In genomic region chr7:35396542-35397168, GRCm38 (mm10) we compare ENCODE assay signal across 8 mouse cellular contexts. TPM values are rescaled to one million over a fixed set of nuclear protein-coding genes. Genes with fewer than 3 reads are reported as not detected.
DNase-seq lines count a peak whose midpoint lies in the region; ATAC-seq and TF ChIP-seq lines count a peak whose summit lies in the region.

Gene Faap24, minus strand, starts transcription at chr7:35396836.
Gene Cep89, plus strand, starts transcription at chr7:35397035.

- under 1% methylated on average over 28 of the region's 28 CpGs for WGBS in forebrain, embryonic 12.5 days
- under 1% methylated on average over 28 of the region's 28 CpGs for WGBS in heart, postnatal 0 days
- WGBS in liver, embryonic 16.5 days (ENCODE audit: insufficient replicate concordance) = under 1% methylated on average over 28 of the region's 28 CpGs
- under 1% methylated on average over 28 of the region's 28 CpGs for WGBS in neural tube, embryonic 13.5 days

- peak; percentile 67; the same call in 1 of the 2 replicates for TF ChIP-seq EP300 in heart, postnatal 0 days (IDR thresholded peaks at IDR 0.05; ENCODE audit: low read depth)

- TF ChIP-seq CTCF in E14TG2a.4 (conservative IDR thresholded peaks at IDR 0.05; ENCODE audit: low read length) = no peak
- no peak for TF ChIP-seq CTCF in heart, postnatal 0 days (IDR thresholded peaks at IDR 0.05; ENCODE audit: low read depth)
- no peak for TF ChIP-seq CTCF in testis, adult 2 months (IDR thresholded peaks at IDR 0.05; ENCODE audit: control insufficient read depth, insufficient read depth, insufficient replicate concordance, low read depth, low read length)

- peaks cover 63% of the 10 kb centered on the region for H3K36me3 ChIP-seq in E14TG2a.4 (ENCODE audit: insufficient read depth, low read length)
- H3K36me3 ChIP-seq in forebrain, embryonic 12.5 days (replicated peaks) = peaks cover 48% of the 10 kb centered on the region
- peaks cover 27% of the 10 kb centered on the region for H3K36me3 ChIP-seq in heart, postnatal 0 days (replicated peaks; ENCODE audit: control insufficient read depth, insufficient read depth, low read length)
- peaks cover 17% of the 10 kb centered on the region for H3K36me3 ChIP-seq in liver, embryonic 16.5 days (ENCODE audit: control insufficient read depth, insufficient read depth)
- H3K36me3 ChIP-seq in neural tube, embryonic 13.5 days = peaks cover 52% of the 10 kb centered on the region
- peaks cover 3% of the 10 kb centered on the region for H3K36me3 ChIP-seq in testis, adult 2 months (ENCODE audit: control insufficient read depth, insufficient read depth, low read length)

- peak; percentile 97 for DNase-seq in c-Kit-positive CD71-positive TER-119-positive erythroid progenitor cells, embryonic 14.5 days (ENCODE audit: low spot score)
- DNase-seq in heart, postnatal 0 days (ENCODE audit: low spot score) = peak; percentile 98
- peak; percentile 88 to 91 for DNase-seq in kidney, postnatal 4 days

- H3K9me3 ChIP-seq in E14TG2a.4 (ENCODE audit: low read length) = no peaks in the 10 kb centered on the region
- no peaks in the 10 kb centered on the region for H3K9me3 ChIP-seq in forebrain, embryonic 12.5 days
- H3K9me3 ChIP-seq in heart, postnatal 0 days (replicated peaks; ENCODE audit: control insufficient read depth, low read length) = no peaks in the 10 kb centered on the region
- H3K9me3 ChIP-seq in liver, embryonic 16.5 days (replicated peaks; ENCODE audit: control insufficient read depth, low read length) = no peaks in the 10 kb centered on the region
- H3K9me3 ChIP-seq in neural tube, embryonic 13.5 days = no peaks in the 10 kb centered on the region

- peak within 1 kb of the TSS; percentile 60 for H3K9ac ChIP-seq in forebrain, embryonic 12.5 days
- H3K9ac ChIP-seq in heart, postnatal 0 days (replicated peaks; ENCODE audit: low read depth, low read length) = peak within 1 kb of the TSS; percentile 65
- H3K9ac ChIP-seq in liver, embryonic 16.5 days (ENCODE audit: low read depth, low read length) = peak within 1 kb of the TSS; percentile 79
- H3K9ac ChIP-seq in neural tube, embryonic 13.5 days = peak within 1 kb of the TSS; percentile 82

- H3K4me3 ChIP-seq in E14TG2a.4 (replicated peaks; ENCODE audit: low read length) = peak within 1 kb of the TSS; percentile 96
- H3K4me3 ChIP-seq in forebrain, embryonic 12.5 days (replicated peaks) = peak within 1 kb of the TSS; percentile 71
- H3K4me3 ChIP-seq in heart, postnatal 0 days (ENCODE audit: low read depth, low read length) = peak within 1 kb of the TSS; percentile 81
- H3K4me3 ChIP-seq in liver, embryonic 16.5 days (ENCODE audit: low read depth, low read length) = peak within 1 kb of the TSS; percentile 86
- peak within 1 kb of the TSS; percentile 64 for H3K4me3 ChIP-seq in neural tube, embryonic 13.5 days
- H3K4me3 ChIP-seq in testis, adult 2 months (ENCODE audit: control insufficient read depth, low read depth, low read length) = peak within 1 kb of the TSS; percentile 93

- H3K27ac ChIP-seq in forebrain, embryonic 12.5 days = no peak within 1 kb of the TSS
- 0 out of 2 replicates have a peak within 1 kb of the TSS, but pooled peaks have one; percentile 11 for H3K27ac ChIP-seq in heart, postnatal 0 days (ENCODE audit: low read depth)
- peak within 1 kb of the TSS; percentile 71 for H3K27ac ChIP-seq in liver, embryonic 16.5 days (ENCODE audit: low read length)
- 0 out of 2 replicates have a peak within 1 kb of the TSS, but pooled peaks have one; percentile 13 for H3K27ac ChIP-seq in neural tube, embryonic 13.5 days (replicated peaks)
- peak within 1 kb of the TSS; percentile 40; the same call in 1 of the 2 replicates for H3K27ac ChIP-seq in testis, adult 2 months (ENCODE audit: control insufficient read depth, insufficient read depth, low read depth, low read length)

- H3K4me2 ChIP-seq in forebrain, embryonic 12.5 days = peak within 1 kb of the TSS; percentile 81
- peak within 1 kb of the TSS; percentile 81 for H3K4me2 ChIP-seq in heart, postnatal 0 days (ENCODE audit: low read depth, low read length)
- H3K4me2 ChIP-seq in liver, embryonic 16.5 days (ENCODE audit: low read depth, low read length) = peak within 1 kb of the TSS; percentile 79
- peak within 1 kb of the TSS; percentile 83 for H3K4me2 ChIP-seq in neural tube, embryonic 13.5 days

- H3K4me1 ChIP-seq in E14TG2a.4 (replicated peaks; ENCODE audit: low read depth, low read length) = peaks cover 63% of the 10 kb centered on the region
- H3K4me1 ChIP-seq in forebrain, embryonic 12.5 days = peaks cover 23% of the 10 kb centered on the region
- H3K4me1 ChIP-seq in heart, postnatal 0 days (ENCODE audit: control insufficient read depth, insufficient read depth) = peaks cover 16% of the 10 kb centered on the region
- peaks cover 22% of the 10 kb centered on the region for H3K4me1 ChIP-seq in liver, embryonic 16.5 days (ENCODE audit: control insufficient read depth, low read depth, low read length)
- peaks cover 22% of the 10 kb centered on the region for H3K4me1 ChIP-seq in neural tube, embryonic 13.5 days (replicated peaks)
- H3K4me1 ChIP-seq in testis, adult 2 months (ENCODE audit: control insufficient read depth, insufficient read depth, low read length) = peaks cover 9% of the 10 kb centered on the region

- no peaks in the 10 kb centered on the region for H3K27me3 ChIP-seq in E14TG2a.4 (ENCODE audit: insufficient read depth, low read length)
- no peaks in the 10 kb centered on the region for H3K27me3 ChIP-seq in forebrain, embryonic 12.5 days
- no peaks in the 10 kb centered on the region for H3K27me3 ChIP-seq in heart, postnatal 0 days (ENCODE audit: control insufficient read depth, insufficient read depth, low read length)
- H3K27me3 ChIP-seq in liver, embryonic 16.5 days (ENCODE audit: control insufficient read depth, insufficient read depth, low read depth, low read length) = no peaks in the 10 kb centered on the region
- H3K27me3 ChIP-seq in neural tube, embryonic 13.5 days = no peaks in the 10 kb centered on the region
- no peaks in the 10 kb centered on the region for H3K27me3 ChIP-seq in testis, adult 2 months (ENCODE audit: control insufficient read depth, insufficient read depth, low read length)

- ATAC-seq in forebrain, embryonic 12.5 days (ENCODE audit: low FRiP score) = peak; percentile 99
- ATAC-seq in heart, postnatal 0 days (ENCODE audit: insufficient read depth, low read depth) = peak; percentile 97
- ATAC-seq in liver, embryonic 16.5 days (ENCODE audit: low read depth) = peak; percentile 95
- peak; percentile 98 for ATAC-seq in neural tube, embryonic 13.5 days (ENCODE audit: low read depth)

- peak; percentile 79 for TF ChIP-seq POLR2A in testis, adult 2 months (IDR thresholded peaks at IDR 0.05; ENCODE audit: control insufficient read depth, low read depth, low read length)

RNA-seq across cellular contexts. Expression of gene Faap24, which starts in this region (rescaled TPM):
- polyA plus RNA-seq in forebrain, embryonic 12.5 days (2016; fragmentation: Nextera tagmentation; extraction: Ambion mirVana) = 23.8 and 26.3 TPM in 2 replicates
- total RNA-seq in heart, postnatal 0 days (2014; rRNA removed; ENCODE audit: low replicate concordance) = 1.7 and 10.3 TPM in 2 replicates
- polyA plus RNA-seq in heart, postnatal 0 days (2015; fragmentation: Nextera tagmentation; extraction: Ambion mirVana) = 8.2 and 8.7 TPM in 2 replicates
- polyA plus RNA-seq in liver, embryonic 16.5 days (2015; fragmentation: Nextera tagmentation; extraction: Ambion mirVana) = 15.0 and 17.1 TPM in 2 replicates
- 19.2 and 20.7 TPM in 2 replicates for polyA plus RNA-seq in neural tube, embryonic 13.5 days (2015; fragmentation: Nextera tagmentation; extraction: Ambion mirVana)
- polyA plus RNA-seq in testis, adult 2 months (2012; rRNA removed) = 3.1 and 4.0 TPM in 2 replicates

RNA-seq across cellular contexts. Expression of gene Cep89, which starts in this region (rescaled TPM):
- polyA plus RNA-seq in forebrain, embryonic 12.5 days (2016; fragmentation: Nextera tagmentation; extraction: Ambion mirVana) = 58.9 and 59.8 TPM in 2 replicates
- total RNA-seq in heart, postnatal 0 days (2014; rRNA removed; ENCODE audit: low replicate concordance) = 8.6 and 34.4 TPM in 2 replicates
- polyA plus RNA-seq in heart, postnatal 0 days (2015; fragmentation: Nextera tagmentation; extraction: Ambion mirVana) = 21.6 and 22.7 TPM in 2 replicates
- 17.7 and 18.6 TPM in 2 replicates for polyA plus RNA-seq in liver, embryonic 16.5 days (2015; fragmentation: Nextera tagmentation; extraction: Ambion mirVana)
- 26.0 and 27.0 TPM in 2 replicates for polyA plus RNA-seq in neural tube, embryonic 13.5 days (2015; fragmentation: Nextera tagmentation; extraction: Ambion mirVana)
- 95.0 and 104 TPM in 2 replicates for polyA plus RNA-seq in testis, adult 2 months (2012; rRNA removed)
